Mouse (Mus musculus) NIH3T3 (cell line): Measurements from ENCODE around the gene Nuf2.
A peak's percentile ranks its signal among the peaks of the same experiment; 100 is the strongest.

Experiments
- DNase-seq: peaks from one replicate; pipeline ENCODE4 v3.0.0-alpha.2; 2012; ENCODE audit warnings: low read depth

The Nuf2 gene

DNA sequence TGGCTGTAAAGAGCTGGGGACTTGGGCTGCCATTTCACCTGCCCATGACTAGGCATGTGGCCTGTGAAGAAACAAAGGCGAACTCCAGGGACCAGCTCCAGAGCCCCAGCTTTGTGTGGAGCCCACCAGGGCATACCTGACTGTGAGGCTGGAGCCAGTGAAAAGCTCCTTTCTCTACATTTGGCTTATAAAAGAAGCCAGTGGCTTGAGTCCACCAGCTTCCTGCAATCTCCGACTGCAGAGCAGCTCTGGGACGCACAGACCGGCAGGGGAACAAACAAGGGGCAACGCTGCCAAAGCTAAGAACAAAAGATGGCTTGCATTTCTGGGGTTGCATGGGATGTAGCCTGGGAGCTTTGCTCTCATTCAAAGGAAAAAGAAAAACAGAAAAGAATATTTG lies 63.5 kb downstream of the Nuf2 start:
- no peak for DNase-seq

DNA sequence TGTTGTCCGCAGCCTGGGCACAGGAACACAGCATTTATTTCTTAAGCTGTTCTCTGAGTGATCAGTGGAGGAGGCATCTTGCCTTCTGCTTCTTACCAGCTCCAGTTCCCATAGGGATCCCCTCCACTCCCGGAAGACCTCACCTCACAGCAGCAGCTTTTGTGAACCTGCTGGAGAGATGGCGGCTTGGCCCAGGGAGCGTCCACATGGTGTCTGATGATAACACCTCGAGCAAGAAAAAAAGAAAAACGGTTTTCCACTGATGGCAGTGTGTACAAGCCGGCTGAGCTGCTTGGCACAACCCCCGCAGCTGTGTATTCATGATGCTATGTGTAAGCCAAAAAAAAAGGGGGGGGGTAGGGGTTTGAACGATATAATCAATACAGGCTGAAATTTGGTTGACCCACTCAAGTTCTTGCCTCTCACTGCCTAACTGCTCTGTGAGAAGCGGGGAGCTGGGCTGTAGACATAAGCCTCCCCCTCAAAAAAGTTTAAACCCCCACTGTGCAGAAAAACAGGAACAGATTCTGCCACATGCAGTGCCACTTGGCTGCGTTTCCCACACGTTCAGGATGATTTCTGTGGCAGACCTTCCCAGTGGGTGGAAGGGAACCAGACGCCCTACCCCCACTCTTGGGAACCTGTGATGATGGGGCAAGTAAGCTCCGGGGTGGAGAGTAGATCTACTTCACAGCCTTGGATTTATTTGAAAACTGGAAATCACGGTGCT lies 68.7 kb downstream of the Nuf2 start:
- no peak for DNase-seq

DNA sequence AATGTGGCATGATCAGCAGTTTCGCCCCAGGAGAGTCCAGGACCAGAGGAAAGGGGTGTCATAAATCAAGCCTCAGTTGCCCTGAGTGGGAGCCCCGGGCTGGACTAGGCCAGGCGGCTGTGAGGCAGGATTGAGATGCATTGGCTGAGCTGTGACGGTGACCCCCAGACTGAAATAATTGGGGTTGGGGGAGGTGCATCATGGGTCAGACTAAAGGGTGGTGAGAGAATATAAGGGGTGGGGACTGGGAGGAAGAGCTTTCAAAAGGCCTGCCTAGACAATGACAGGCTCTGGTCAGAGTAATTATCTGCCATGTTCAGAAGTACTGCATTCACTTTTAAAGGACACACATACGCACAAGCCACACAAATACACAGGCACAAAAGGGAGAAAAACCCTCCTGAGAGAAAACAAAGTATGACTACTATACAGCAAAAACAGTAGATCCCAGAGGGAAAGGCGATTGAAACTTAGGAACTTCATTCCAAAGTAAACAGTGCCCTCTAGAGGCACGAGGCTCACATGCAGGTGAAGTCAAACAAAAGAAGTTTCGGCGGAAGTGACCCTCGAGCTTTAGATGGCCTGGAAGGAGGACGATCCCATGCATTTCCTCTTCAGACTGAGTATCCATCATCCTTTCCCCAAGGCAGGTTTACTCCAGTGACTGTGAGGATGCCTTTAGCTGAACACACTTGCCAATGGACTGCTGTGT lies 72.0 kb downstream of the Nuf2 start:
- DNase-seq, result peak; percentile 89
